Mouse (Mus musculus) neural tube, postnatal 0 days (tissue): ENCODE measurements around the gene Apex1. TPM values are rescaled to one million over a fixed set of nuclear protein-coding genes. Genes with fewer than 3 reads are reported as not detected.

ENCODE experiments used
- polyA plus RNA-seq: library from polyadenylated mRNA; unstranded; fragments of >200 nt; fragmentation: Nextera tagmentation; extraction: Ambion mirVana; gene quantifications from 2 replicates; pipeline ENCODE4 v1.2.1, GENCODE M21; 2015

Apex1 gene
- 120 and 123 TPM in 2 replicates for polyA plus RNA-seq

DNA sequence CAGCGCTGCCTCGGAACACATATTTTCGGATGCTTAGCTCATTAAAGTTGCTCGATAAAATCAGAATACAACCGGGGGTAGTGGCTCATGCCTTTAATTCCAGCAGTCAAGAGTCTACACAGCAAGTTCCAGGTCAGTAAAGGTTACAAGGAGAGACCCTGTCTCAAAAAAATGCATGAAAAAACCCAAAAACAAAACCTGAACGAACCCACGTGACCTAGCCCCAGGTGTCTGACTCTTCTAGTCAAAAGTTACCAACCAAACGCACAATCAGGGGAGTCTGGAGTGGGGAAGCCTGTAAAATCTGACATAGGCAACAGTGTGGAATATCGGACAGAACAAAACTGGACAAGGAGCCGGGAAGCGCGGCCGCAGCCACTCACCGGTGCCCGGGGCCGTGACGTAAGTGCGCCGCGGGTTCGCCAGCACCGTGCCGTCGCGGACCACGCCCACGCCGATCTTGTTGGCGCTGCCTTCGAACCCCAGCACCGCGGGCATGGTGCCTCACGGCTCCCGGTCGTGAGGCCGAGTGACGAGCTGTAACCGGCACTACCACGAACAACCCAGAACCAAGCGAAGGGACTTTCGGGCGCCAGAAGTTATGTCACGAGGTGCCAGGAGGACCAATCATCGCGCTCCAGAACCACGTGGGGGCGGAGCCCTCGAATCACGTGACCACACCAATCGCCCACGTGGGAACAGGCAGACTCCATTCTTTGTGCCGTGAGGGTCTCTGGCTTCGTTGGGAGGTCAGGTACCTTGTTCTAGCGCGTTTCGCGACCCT, at the start of gene Apex1, which contains the start of gene Osgep:
Gene Apex1, plus strand, starts transcription at position 688 of the 784 bp plus-strand sequence.
Gene Osgep, minus strand, starts transcription at position 613 of the 784 bp plus-strand sequence.

DNA sequence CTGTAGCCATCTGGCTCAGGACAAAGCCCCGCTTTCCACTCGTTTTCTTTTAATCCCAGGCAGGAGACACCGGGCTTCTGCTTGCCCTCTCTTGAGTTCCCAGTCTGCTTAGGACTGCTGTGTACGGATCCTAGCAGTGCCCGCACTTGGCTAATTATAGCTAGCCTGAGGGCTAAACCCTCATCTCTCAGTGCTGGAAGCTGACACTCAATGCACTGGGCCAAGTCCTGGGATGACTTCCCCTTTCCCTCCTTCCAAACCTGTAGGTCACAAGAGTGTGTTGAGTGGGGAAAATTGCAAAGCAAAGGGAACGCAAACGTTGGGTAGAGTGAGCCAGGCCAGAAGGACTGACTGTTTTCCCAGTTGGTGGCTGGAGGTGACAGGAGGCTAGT, 27.4 kb upstream of the Apex1 start, which contains the start of gene Klhl33:
Gene Klhl33, minus strand, starts transcription at position 134 of the 392 bp plus-strand sequence.

DNA sequence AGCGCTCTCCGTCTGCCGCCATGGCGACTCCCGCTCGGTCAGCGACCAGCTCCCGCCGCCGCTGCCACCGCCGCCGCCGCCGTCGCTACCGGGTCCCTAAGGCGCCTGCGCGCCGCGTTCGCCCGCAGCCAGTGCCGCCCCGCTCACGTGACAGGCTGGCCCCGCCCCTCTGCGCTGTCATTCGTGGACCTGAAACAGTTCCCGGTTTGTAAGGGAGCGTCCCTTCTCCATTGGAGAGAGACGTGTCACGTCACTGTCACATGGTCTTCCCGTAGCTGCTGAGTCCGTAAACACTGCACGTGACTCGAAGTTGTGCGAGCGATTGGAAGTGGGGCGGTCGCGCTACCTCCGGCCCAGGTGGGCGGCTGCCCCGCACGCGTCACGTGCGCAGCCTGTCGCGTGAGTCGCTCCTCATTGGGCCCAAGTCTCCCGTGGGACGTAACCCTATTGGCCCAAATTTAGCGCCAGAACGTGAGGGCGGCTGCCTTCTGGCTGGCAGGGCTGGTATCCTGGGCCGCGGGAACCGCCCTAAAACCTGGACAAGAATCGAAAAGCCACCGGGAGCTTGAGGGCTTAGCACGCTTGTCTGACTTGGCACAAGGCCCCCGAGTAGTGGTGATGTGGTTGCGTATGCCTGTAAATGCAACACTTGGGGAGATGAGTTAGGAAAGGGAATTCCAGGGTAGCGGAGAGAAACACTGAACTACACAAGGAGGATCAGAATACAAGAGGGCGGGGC, 6.2 kb downstream of the Apex1 start, which contains the start of the genes Pip4p1 and Pnp:
Gene Pip4p1, minus strand, starts transcription at position 103 of the 739 bp plus-strand sequence.
Gene Pnp, plus strand, starts transcription at position 329 of the 739 bp plus-strand sequence.

DNA sequence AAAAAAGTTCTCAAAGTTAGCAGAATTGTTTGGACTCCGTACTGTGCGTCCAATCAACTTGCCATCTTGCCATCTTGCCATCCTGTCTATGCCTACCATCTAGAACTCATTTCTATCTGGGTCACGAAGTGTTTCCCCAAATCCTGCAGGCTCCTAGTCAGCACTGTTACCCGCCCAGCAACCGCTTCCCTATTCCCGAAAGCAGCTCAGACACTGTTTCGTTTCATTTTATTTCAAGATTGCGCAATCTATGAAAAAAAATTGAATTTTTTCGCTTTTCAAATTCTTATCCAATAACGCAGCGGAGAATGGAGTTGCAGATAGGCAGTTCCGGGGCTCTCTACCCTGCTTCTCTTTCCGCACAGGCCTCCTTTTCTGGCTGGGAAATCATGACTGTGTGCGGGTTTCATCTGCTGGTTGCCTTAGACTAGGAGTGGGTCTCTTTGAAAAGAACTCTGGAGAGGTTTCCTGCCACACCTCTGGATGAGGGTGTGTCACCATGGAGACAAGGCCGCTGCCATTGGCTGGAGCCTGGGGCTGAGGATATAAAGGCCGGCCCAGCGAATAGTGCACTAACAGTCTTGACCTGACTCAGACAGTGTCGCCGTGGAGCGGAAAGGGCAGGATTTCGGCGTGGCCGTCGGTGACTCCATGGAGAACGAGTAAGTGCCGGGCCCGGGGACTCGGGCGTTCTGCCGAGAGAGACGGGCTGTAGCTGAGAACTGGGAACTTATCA, 19.3 kb downstream of the Apex1 start, which contains the start of gene Gm49342:
Gene Gm49342, plus strand, starts transcription at position 586 of the 736 bp plus-strand sequence.

DNA sequence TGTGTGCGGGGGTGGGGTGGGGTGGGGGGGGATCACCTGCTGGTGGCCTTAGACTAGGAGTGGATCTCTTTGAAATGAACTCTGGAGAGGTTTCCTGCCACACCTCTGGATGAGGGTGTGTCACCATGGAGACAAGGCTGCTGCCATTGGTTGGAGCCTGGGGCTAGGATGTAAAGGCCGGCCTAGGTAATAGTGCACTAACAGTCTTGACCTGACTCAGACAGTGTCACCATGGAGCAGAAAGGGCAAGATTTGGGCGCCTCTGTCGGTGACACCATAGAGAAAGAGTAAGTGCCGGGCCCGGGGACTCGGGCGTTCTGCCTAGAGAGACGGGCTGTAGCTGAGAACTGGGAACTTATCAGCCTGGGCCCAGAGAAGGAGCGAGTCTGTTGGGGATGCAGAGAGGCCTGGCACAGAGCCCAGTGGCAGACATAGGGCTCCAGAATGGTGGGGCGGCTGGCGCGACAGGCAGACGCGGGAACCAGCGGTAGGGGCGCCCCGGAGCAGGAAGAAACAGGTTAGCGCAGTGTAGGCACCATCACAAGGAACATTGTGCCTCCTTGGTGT, 31.3 kb downstream of the Apex1 start, which contains the start of gene Pnp2:
Gene Pnp2, plus strand, starts transcription at position 51 of the 567 bp plus-strand sequence.

Other genes starting within 250 kb of the Apex1 start
- gene Olfr747, start 231.8 kb upstream of the Apex1 start, polyA plus RNA-seq = not detected in 2 replicates
- gene Olfr748, start 217.6 kb upstream of the Apex1 start, polyA plus RNA-seq = not detected in 2 replicates
- not detected in 2 replicates for gene Olfr749, start 179.9 kb upstream of the Apex1 start, polyA plus RNA-seq
- 79.0 and 87.6 TPM in 2 replicates for gene Ttc5, start 139.4 kb upstream of the Apex1 start, polyA plus RNA-seq
- gene Ccnb1ip1, start 117.2 kb upstream of the Apex1 start, polyA plus RNA-seq = not detected in 2 replicates
- gene Parp2, start 117.1 kb upstream of the Apex1 start, polyA plus RNA-seq = 34.4 TPM in 2 replicates
- gene Tep1, start 54.4 kb upstream of the Apex1 start, polyA plus RNA-seq = 2.4 and 3.1 TPM in 2 replicates
- 4.9 TPM in 2 replicates for gene Klhl33, start 27.5 kb upstream of the Apex1 start, polyA plus RNA-seq
- gene Osgep, start 75 bp upstream of the Apex1 start, polyA plus RNA-seq = 77.1 and 87.6 TPM in 2 replicates
- 107 and 115 TPM in 2 replicates for gene Pip4p1, start 5.9 kb downstream of the Apex1 start, polyA plus RNA-seq
- 22.7 and 25.6 TPM in 2 replicates for gene Pnp, start 6.1 kb downstream of the Apex1 start, polyA plus RNA-seq
- not detected in 2 replicates for gene Gm49342, start 19.5 kb downstream of the Apex1 start, polyA plus RNA-seq
- gene Pnp2, start 31.0 kb downstream of the Apex1 start, polyA plus RNA-seq = 1.1 and 1.5 TPM in 2 replicates
- 0.13 TPM in 1 of 2 replicates, not detected in the other for gene Rnase10, start 82.8 kb downstream of the Apex1 start, polyA plus RNA-seq
- not detected in 2 replicates for gene Rnase9, start 116.9 kb downstream of the Apex1 start, polyA plus RNA-seq
- not detected in 2 replicates for gene Rnase11, start 125.2 kb downstream of the Apex1 start, polyA plus RNA-seq
- not detected in 2 replicates for gene Rnase12, start 132.7 kb downstream of the Apex1 start, polyA plus RNA-seq
- gene Olfr750, start 149.5 kb downstream of the Apex1 start, polyA plus RNA-seq = 0.06 TPM in 1 of 2 replicates, not detected in the other
- 28.1 and 29.2 TPM in 2 replicates for gene Rnase4, start 166.1 kb downstream of the Apex1 start, polyA plus RNA-seq
- 5.1 and 5.8 TPM in 2 replicates for gene Ang, start 166.2 kb downstream of the Apex1 start, polyA plus RNA-seq
- gene Eddm3b, start 189.5 kb downstream of the Apex1 start, polyA plus RNA-seq = not detected in 2 replicates
- gene Rnase6, start 198.9 kb downstream of the Apex1 start, polyA plus RNA-seq = 0.62 and 0.72 TPM in 2 replicates
- gene Rnase1, start 221.8 kb downstream of the Apex1 start, polyA plus RNA-seq = 0.71 and 1.2 TPM in 2 replicates
- not detected in 2 replicates for gene Rnase2b, start 237.3 kb downstream of the Apex1 start, polyA plus RNA-seq